Mouse (Mus musculus) CH12.LX (cell line): Measurements from ENCODE around the gene Klhdc4.

ENCODE experiments used
- CTCF ChIP-seq, 2 experiments: IDR thresholded peaks in 1 of 2; conservative IDR thresholded peaks in 1 of 2; 2 replicates each; pipeline ENCODE4 v1.5.1; 2011 to 2012; ENCODE audit warnings: low read depth in 2 of 2, low read length in 2 of 2, improper control_type of control experiment in 1 of 2, inconsistent platforms in 1 of 2, mild to moderate bottlenecking in 1 of 2, moderate library complexity in 1 of 2
- ELF1 ChIP-seq: IDR thresholded peaks from 2 replicates; pipeline ENCODE4 v1.6.1; 2014; ENCODE audit warnings: low read depth, mild to moderate bottlenecking, inconsistent platforms, low read length, improper control_type of control experiment
- EP300 ChIP-seq: IDR thresholded peaks from 2 replicates; pipeline ENCODE4 v1.6.1; 2011; ENCODE audit warnings: low read length, improper control_type of control experiment
- JUN ChIP-seq: IDR thresholded peaks from 2 replicates; pipeline ENCODE4 v1.6.1; 2011; ENCODE audit warnings: low read depth, mild to moderate bottlenecking, low read length, improper control_type of control experiment, moderate library complexity; ENCODE audit not compliant: insufficient read depth
- JUND ChIP-seq: conservative IDR thresholded peaks from 2 replicates; pipeline ENCODE4 v1.6.1; 2011; ENCODE audit warnings: low read depth, low read length, improper control_type of control experiment
- POLR2A ChIP-seq: IDR thresholded peaks from 2 replicates; pipeline ENCODE4 v1.6.1; 2011; ENCODE audit warnings: low read depth, mild to moderate bottlenecking, improper control_type of control experiment, low read length
- UBTF ChIP-seq: IDR thresholded peaks from 2 replicates; pipeline ENCODE4 v1.6.1; 2012; ENCODE audit warnings: low read depth, mild to moderate bottlenecking, inconsistent platforms, low read length, improper control_type of control experiment, moderate library complexity
- ZMIZ1 ChIP-seq: IDR thresholded peaks from 2 replicates; pipeline ENCODE4 v1.6.1; 2012; ENCODE audit warnings: low read depth, mild to moderate bottlenecking, inconsistent platforms, low read length, improper control_type of control experiment
- ZNF384 ChIP-seq: IDR thresholded peaks from 2 replicates; pipeline ENCODE4 v1.6.1; 2012; ENCODE audit warnings: low read depth, low read length, improper control_type of control experiment, inconsistent platforms

- TF ChIP-seq JUN = no peak
- no peak for TF ChIP-seq POLR2A
- no peak for TF ChIP-seq ELF1
- no peak for TF ChIP-seq ZNF384
- TF ChIP-seq JUND = no peak
- TF ChIP-seq CTCF (conservative IDR thresholded peaks at IDR 0.05 in 1 of 2, IDR thresholded peaks at IDR 0.05 in 1 of 2; ENCODE audit: low read depth in 2 of 2, low read length in 2 of 2) = no peak
- TF ChIP-seq ZMIZ1 = no peak
- TF ChIP-seq UBTF = no peak
- TF ChIP-seq EP300 = no peak
Measured at GRCm38 (mm10) chr8:121769621-121770020, 59.7 kb downstream of the Klhdc4 start.
